Mouse (Mus musculus) lung, embryonic 14.5 days (tissue): Measurements from ENCODE around the gene Gemin5. TPM values are rescaled to one million over a fixed set of nuclear protein-coding genes. Genes with fewer than 3 reads are reported as not detected.

Experiments used
- ATAC-seq: fragments of 200-750 bp; cut with Nextera tagmentation; 2 replicates; pipeline ENCODE4 v1.8.0; 2017; ENCODE audit warnings: mild to moderate bottlenecking, moderate TSS enrichment, moderate library complexity; ENCODE audit not compliant: insufficient read depth
- DNase-seq: peaks from one replicate; pipeline ENCODE4 v3.0.0-alpha.2; 2015
- H3K27ac ChIP-seq: fragments of 300-500 bp; sonication (generic); 2 replicates; pipeline ENCODE4 v1.5.1; 2014; ENCODE audit warnings: low read depth, mild to moderate bottlenecking, moderate library complexity
- H3K27me3 ChIP-seq: fragments of 300-500 bp; sonication (generic); 2 replicates; pipeline ENCODE4 v1.6.1; 2014; ENCODE audit warnings: low read length, control low read depth; ENCODE audit not compliant: insufficient read depth
- H3K36me3 ChIP-seq: fragments of 300-500 bp; sonication (generic); 2 replicates; pipeline ENCODE4 v1.6.1; 2014; ENCODE audit warnings: control low read depth; ENCODE audit not compliant: insufficient read depth
- H3K4me1 ChIP-seq: fragments of 300-500 bp; sonication (generic); 2 replicates; pipeline ENCODE4 v1.6.1; 2014; ENCODE audit warnings: antibody characterized with exemption, control low read depth; ENCODE audit not compliant: insufficient read depth
- H3K4me2 ChIP-seq: fragments of 300-500 bp; sonication (generic); 2 replicates; pipeline ENCODE4 v1.6.1; 2014; ENCODE audit warnings: mild to moderate bottlenecking
- H3K4me3 ChIP-seq: fragments of 300-500 bp; sonication (generic); 2 replicates; pipeline ENCODE4 v1.5.1; 2014; ENCODE audit warnings: low read depth, low read length
- H3K9ac ChIP-seq: fragments of 300-500 bp; sonication (generic); 2 replicates; pipeline ENCODE4 v1.6.1; 2014
- H3K9me3 ChIP-seq: fragments of 300-500 bp; sonication (generic); 2 replicates; pipeline ENCODE4 v1.6.1; 2016; ENCODE audit warnings: low read depth, low read length, control low read depth
- CTCF ChIP-seq: IDR thresholded peaks from 2 replicates; pipeline ENCODE4 v1.5.1; 2016; ENCODE audit warnings: antibody characterized with exemption, low read depth
- WGBS: fragments of 180-500 bp; shearing (Covaris S2); extraction: QIAGEN DNeasy Blood & Tissue Kit; methylation state at CpG from one replicate; pipeline ENCODE4 v1.1.7; 2014; 5-methylcytosine and 5-hydroxymethylcytosine counted together
- polyA plus RNA-seq: library from polyadenylated mRNA; unstranded; fragments of >200 nt; fragmentation: Nextera tagmentation; extraction: Ambion mirVana; gene quantifications from 2 replicates; pipeline ENCODE4 v1.2.1, GENCODE M21; 2014

The Gemin5 gene
- polyA plus RNA-seq, 1 experiment from 2014 or later = 26.9 TPM

- Histone ChIP-seq H3K9ac (no peak overlapping the region), H3K4me2 (no peak overlapping the region), H3K9me3 (no peaks in the 10 kb centered on the region), H3K27ac (no peak overlapping the region), H3K4me1 (no peaks in the 10 kb centered on the region), H3K4me3 (no peak overlapping the region), H3K36me3 (peaks cover 90% of the 10 kb centered on the region), H3K27me3 (no peaks in the 10 kb centered on the region)
- TF ChIP-seq CTCF = peak; percentile 27; the same call in 1 of the 2 replicates
- peak; percentile 62; the same call in 1 of the 2 replicates for ATAC-seq
- peak; percentile 72 for DNase-seq
- WGBS = 43% methylated on average over 7 of the region's 7 CpGs
These were observed 41.8 kb downstream of the Gemin5 start for GRCm38 (mm10) chr11:58126397-58127160.

DNA sequence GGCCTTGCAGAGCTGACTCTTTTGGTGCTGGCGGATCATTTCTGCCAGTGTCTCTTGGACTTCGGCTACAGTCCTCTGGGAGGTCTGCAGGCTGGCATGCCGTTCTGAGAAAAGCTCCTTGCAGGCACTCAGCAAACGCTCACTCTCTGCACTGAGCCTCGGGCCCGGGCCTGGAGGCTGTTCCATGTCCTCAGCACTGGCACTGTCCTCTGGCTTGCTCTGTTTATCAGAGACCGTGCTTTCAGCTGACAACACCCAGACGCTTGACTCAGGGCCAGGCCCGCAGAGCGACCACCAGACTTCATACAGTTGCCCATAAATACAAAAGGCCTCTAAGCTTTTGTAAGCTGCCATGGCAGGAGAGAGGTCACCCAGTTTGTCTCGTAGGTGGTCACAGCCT is 43.3 kb downstream of the Gemin5 start:
- Histone ChIP-seq H3K27me3 (no peaks in the 10 kb centered on the region), H3K36me3 (peaks cover 91% of the 10 kb centered on the region), H3K4me3 (no peak overlapping the region), H3K27ac (no peak overlapping the region), H3K4me1 (no peaks in the 10 kb centered on the region), H3K4me2 (no peak overlapping the region), H3K9me3 (no peaks in the 10 kb centered on the region), H3K9ac (no peak overlapping the region)
- TF ChIP-seq CTCF = no peak
- peak; percentile 71 for ATAC-seq
- DNase-seq = peak; percentile 40
- WGBS = 66% methylated on average over 11 of the region's 11 CpGs

GRCm38 (mm10) chr11:58123711-58124110 is 44.6 kb downstream of the Gemin5 start:
- 88% methylated on average over 2 of the region's 2 CpGs for WGBS
- Histone ChIP-seq H3K27ac (no peak overlapping the region), H3K9me3 (no peaks in the 10 kb centered on the region), H3K4me3 (no peak overlapping the region), H3K9ac (no peak overlapping the region), H3K36me3 (peaks cover 88% of the 10 kb centered on the region), H3K4me2 (no peak overlapping the region), H3K27me3 (no peaks in the 10 kb centered on the region), H3K4me1 (no peaks in the 10 kb centered on the region)
- TF ChIP-seq CTCF = no peak
- ATAC-seq (no peak), DNase-seq (no peak)

DNA sequence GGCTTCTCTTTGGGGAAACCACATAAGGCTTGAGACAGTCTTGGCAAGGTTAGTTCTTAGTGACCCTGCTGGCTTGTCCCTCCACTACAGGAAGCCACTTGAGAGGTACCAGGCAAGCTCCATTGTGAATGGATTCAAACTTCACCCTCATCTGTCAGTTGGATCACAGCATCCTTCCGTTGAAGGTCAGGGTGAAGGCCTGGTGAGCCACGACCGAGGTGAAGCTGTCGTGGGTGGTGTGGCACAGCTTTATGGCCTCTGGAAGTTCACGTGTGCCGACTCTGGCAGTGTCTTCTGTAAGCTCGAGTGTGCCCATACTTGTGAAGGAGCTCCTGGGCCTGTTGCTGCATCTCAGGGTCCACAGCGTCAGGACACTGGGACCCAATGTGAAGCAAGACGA is 47.0 kb downstream of the Gemin5 start:
- DNase-seq = no peak
- Histone ChIP-seq H3K27ac (no peak overlapping the region), H3K9me3 (no peaks in the 10 kb centered on the region), H3K36me3 (peaks cover 88% of the 10 kb centered on the region), H3K4me3 (no peak overlapping the region), H3K9ac (no peak overlapping the region), H3K4me1 (no peaks in the 10 kb centered on the region), H3K4me2 (no peak overlapping the region), H3K27me3 (no peaks in the 10 kb centered on the region)
- 82% methylated on average over 9 of the region's 9 CpGs for WGBS
- no peak for ATAC-seq
- TF ChIP-seq CTCF = no peak

DNA sequence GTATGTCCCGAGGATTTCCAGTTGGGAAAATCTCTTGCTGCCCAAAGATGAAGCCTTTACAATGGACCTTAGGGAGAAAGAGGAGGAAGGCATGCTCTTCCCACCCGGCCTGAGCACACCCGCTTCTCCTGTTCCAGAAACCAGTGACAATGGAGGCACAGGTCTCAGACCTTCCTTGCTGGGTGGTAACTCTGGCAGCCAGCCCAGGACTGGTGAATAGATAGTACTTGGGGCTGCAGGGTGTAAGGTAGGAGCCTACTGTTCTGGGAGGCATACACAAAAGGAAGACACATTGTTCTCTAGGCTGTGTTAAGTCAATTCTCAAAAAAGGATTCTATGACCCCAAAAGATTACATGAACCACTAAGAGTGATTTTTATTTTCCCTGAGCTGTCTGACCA is 47.7 kb downstream of the Gemin5 start:
- ATAC-seq (no peak), DNase-seq (no peak)
- H3K4me2 ChIP-seq = no peak overlapping the region
- no peaks in the 10 kb centered on the region for H3K9me3 ChIP-seq
- H3K27me3 ChIP-seq = no peaks in the 10 kb centered on the region
- no peak overlapping the region for H3K4me3 ChIP-seq
- H3K27ac ChIP-seq = no peak overlapping the region
- 91% methylated on average over 3 of the region's 3 CpGs for WGBS
- TF ChIP-seq CTCF = no peak
- no peak overlapping the region for H3K9ac ChIP-seq
- no peaks in the 10 kb centered on the region for H3K4me1 ChIP-seq
- H3K36me3 ChIP-seq = peaks cover 88% of the 10 kb centered on the region

- no peak overlapping the region for H3K27ac ChIP-seq
- no peaks in the 10 kb centered on the region for H3K9me3 ChIP-seq
- H3K4me2 ChIP-seq = no peak overlapping the region
- H3K4me3 ChIP-seq = no peak overlapping the region
- no peak overlapping the region for H3K9ac ChIP-seq
- H3K4me1 ChIP-seq = no peaks in the 10 kb centered on the region
- TF ChIP-seq CTCF = no peak
- ATAC-seq (no peak), DNase-seq (no peak)
- H3K27me3 ChIP-seq = no peaks in the 10 kb centered on the region
- WGBS = 84% methylated on average over 10 of the region's 10 CpGs
- H3K36me3 ChIP-seq = peaks cover 97% of the 10 kb centered on the region
These were observed 51.2 kb downstream of the Gemin5 start for GRCm38 (mm10) chr11:58117044-58117652.

DNA sequence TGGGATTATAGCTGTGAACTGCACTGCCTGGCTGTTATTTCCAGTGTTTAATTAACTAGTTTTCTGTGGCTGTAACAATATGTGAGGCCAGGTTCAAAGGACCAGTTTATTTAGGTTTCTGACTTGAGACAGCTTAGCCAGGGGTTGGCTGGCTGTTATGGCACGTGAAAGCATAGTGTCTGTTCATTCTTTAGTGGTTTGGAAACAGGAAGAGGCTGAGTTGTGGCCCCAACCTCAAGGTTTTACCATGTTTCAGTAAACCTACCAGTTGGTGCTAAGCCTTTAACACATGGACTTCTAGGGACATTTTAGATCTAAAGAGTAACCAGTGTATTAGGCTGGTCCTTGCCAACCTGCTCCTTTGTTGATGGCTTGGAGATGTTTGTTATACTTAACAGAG is 51.8 kb downstream of the Gemin5 start:
- Histone ChIP-seq H3K27me3 (no peaks in the 10 kb centered on the region), H3K4me2 (no peak overlapping the region), H3K36me3 (peaks cover 97% of the 10 kb centered on the region), H3K9ac (no peak overlapping the region), H3K4me3 (no peak overlapping the region), H3K4me1 (no peaks in the 10 kb centered on the region), H3K9me3 (no peaks in the 10 kb centered on the region), H3K27ac (no peak overlapping the region)
- WGBS = 81% methylated on average over 1 of the region's 1 CpGs
- ATAC-seq (no peak), DNase-seq (no peak)
- TF ChIP-seq CTCF = no peak
